Mouse (Mus musculus): ENCODE results near the gene Tmem191c. TPM values are rescaled to one million over a fixed set of nuclear protein-coding genes. Genes with fewer than 3 reads are reported as not detected.

The Tmem191c gene
- 128 and 133 TPM in 2 replicates for polyA plus RNA-seq (2012; rRNA removed)

DNA sequence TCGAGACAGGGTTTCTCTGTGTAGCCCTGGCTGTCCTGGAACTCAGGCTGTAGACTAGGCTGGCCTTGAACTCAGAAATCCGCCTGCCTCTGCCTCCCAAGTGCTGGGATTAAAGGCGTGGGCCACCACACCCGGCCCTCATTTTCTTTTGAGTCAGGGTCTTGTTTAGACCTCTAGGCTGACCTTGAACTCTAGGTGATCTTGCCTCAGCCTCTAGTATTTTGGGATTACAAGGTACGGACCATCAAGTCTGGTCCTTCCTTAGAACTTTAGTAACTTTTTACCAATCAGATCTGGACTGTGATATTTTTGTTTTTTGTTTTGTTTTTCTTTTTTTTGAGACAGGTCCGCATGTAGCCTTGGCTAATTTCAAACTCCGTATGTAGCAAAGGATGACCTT is at the start of gene Tmem191c:
Gene Tmem191c, plus strand, starts transcription at position 357 of the 400 bp plus-strand sequence.

DNA sequence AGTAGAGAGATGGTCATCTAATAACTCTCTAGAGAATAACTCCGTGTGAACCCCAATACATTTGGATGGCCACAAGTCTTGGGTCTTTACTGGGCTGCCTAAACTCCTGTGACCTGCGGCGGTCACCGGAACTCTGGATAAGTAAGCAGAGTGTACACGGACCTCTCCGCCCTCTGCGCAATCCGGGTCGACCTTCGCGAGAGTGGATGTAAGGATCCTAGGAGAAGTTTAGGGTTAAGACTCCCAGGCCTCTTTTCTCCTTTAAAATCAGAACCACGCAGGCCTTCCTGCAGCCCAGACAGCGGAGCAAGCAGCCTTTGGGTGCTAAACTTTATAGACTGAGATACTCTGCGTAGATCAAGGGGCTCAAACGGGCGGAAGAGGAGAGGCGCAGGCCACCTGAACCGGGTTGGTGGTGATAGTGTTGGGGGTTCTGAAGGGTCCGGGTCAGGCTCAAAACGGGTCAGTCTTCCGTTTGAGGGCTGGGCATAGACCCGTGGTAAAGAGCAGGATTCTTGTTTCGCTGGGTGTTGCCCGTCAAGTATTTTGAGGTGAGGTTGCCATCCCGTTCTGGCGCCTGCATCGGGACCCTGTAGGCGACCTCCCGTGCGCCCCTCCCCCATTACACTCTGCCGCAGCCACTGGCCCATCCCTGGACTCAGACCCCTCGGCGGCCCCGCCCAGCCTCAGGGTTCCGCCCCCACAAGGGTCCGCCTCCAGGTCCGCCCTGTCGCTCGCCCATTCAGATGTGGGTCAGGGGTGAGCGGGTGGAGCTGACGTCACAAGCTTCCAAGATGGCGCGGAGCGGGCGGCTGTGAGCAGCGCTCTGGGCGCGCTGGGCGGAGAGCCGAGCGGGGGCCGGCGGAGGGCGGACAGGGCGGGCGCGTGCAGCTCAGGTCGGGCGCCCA is 42.8 kb upstream of the Tmem191c start, which contains the start of gene Hic2:
Gene Hic2, plus strand, starts transcription at position 779 of the 908 bp plus-strand sequence.

DNA sequence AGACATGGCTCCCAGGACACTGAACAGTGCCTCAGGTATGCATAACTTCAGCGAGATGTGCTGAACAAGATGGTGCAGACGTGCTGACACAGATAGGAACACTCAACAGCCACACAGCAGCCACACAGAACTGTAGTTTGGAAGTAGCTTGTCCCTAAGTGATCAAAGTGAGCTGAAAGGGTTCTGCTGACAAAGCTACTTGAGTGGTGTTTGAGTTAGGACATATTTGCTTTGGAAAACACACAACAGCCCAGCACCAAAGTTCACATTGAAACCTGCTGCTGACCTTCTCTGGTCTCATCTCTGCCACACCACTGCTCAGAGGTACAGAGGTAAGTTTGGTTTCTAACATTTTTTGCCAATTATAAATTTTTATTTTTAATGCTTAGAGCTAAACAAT is 55.2 kb downstream of the Tmem191c start, which contains the start of gene Serpind1:
Gene Serpind1, plus strand, starts transcription at position 256 of the 400 bp plus-strand sequence.

Other genes with a start within 250 kb of the Tmem191c start
- 87.0 and 94.2 TPM in 2 replicates for gene Ypel1, start 206.4 kb upstream of the Tmem191c start, polyA plus RNA-seq (2012; rRNA removed)
- gene Ppil2, start 164.8 kb upstream of the Tmem191c start, polyA plus RNA-seq (2012; rRNA removed), result 133 and 137 TPM in 2 replicates
- 15.3 and 18.6 TPM in 2 replicates for gene 2610318N02Rik, start 150.9 kb upstream of the Tmem191c start, polyA plus RNA-seq (2012; rRNA removed)
- gene Sdf2l1, start 143.7 kb upstream of the Tmem191c start, polyA plus RNA-seq (2012; rRNA removed), result 18.4 and 18.8 TPM in 2 replicates
- 79.1 and 81.8 TPM in 2 replicates for gene Ydjc, start 131.5 kb upstream of the Tmem191c start, polyA plus RNA-seq (2012; rRNA removed)
- 11.1 and 11.3 TPM in 2 replicates for gene Ccdc116, start 128.8 kb upstream of the Tmem191c start, polyA plus RNA-seq (2012; rRNA removed)
- gene Ube2l3, start 73.4 kb upstream of the Tmem191c start, polyA plus RNA-seq (2012; rRNA removed), result 113 and 116 TPM in 2 replicates
- 1.6 TPM in 2 replicates for gene Rimbp3, start 67.5 kb upstream of the Tmem191c start, polyA plus RNA-seq (2012; rRNA removed)
- gene Hic2, start 42.5 kb upstream of the Tmem191c start, polyA plus RNA-seq (2012; rRNA removed), result 9.2 and 10.8 TPM in 2 replicates
- gene Serpind1, start 55.3 kb downstream of the Tmem191c start, polyA plus RNA-seq (2012; rRNA removed), result 2.3 and 3.2 TPM in 2 replicates
- 13.4 and 15.1 TPM in 2 replicates for gene Snap29, start 129.9 kb downstream of the Tmem191c start, polyA plus RNA-seq (2012; rRNA removed)
- gene Pi4ka, start 130.2 kb downstream of the Tmem191c start, polyA plus RNA-seq (2012; rRNA removed), result 147 and 148 TPM in 2 replicates
- 29.0 and 30.0 TPM in 2 replicates for gene Crkl, start 175.9 kb downstream of the Tmem191c start, polyA plus RNA-seq (2012; rRNA removed)
- gene Aifm3, start 213.5 kb downstream of the Tmem191c start, polyA plus RNA-seq (2012; rRNA removed), result 20.4 and 27.5 TPM in 2 replicates
- 309 and 326 TPM in 2 replicates for gene Lztr1, start 232.6 kb downstream of the Tmem191c start, polyA plus RNA-seq (2012; rRNA removed)

Measured in central nervous system, embryonic 18 days (tissue).